Mouse (Mus musculus) midbrain, embryonic 11.5 days (tissue): ENCODE measurements at regions not wholly inside any gene's neighbourhood (a gene's known extent, or its start where the extent isn't known, plus 50 kb on each side); places are given as distances from the start of the nearest gene placed in this dataset.

Experiments used
- ATAC-seq: fragments of 200-750 bp; cut with Nextera tagmentation; 2 replicates; pipeline ENCODE4 v1.8.0; 2017; ENCODE audit warnings: moderate TSS enrichment, moderate library complexity; ENCODE audit not compliant: low FRiP score
- DNase-seq: peaks from one replicate; pipeline ENCODE4 v3.0.0; 2015; ENCODE audit warnings: low spot score; ENCODE audit errors: missing footprints
- H3K27ac ChIP-seq: fragments of 300-500 bp; sonication (generic); 2 replicates; pipeline ENCODE4 v1.5.1; 2014; ENCODE audit warnings: low read depth, low read length
- H3K27me3 ChIP-seq: fragments of 300-500 bp; sonication (generic); 2 replicates; pipeline ENCODE4 v1.6.1; 2014; ENCODE audit warnings: mild to moderate bottlenecking, low read length, moderate library complexity, mixed read lengths; ENCODE audit not compliant: control insufficient read depth, insufficient read depth
- H3K36me3 ChIP-seq: fragments of 300-500 bp; sonication (generic); 2 replicates; pipeline ENCODE4 v1.6.1; 2014; ENCODE audit warnings: mild to moderate bottlenecking, low read length, moderate library complexity, mixed read lengths; ENCODE audit not compliant: control insufficient read depth, insufficient read depth
- H3K4me1 ChIP-seq: fragments of 300-500 bp; sonication (generic); 2 replicates; pipeline ENCODE4 v1.6.1; 2014; ENCODE audit warnings: low read length; ENCODE audit not compliant: control insufficient read depth, insufficient read depth
- H3K4me2 ChIP-seq: fragments of 300-500 bp; sonication (generic); 2 replicates; pipeline ENCODE4 v1.6.1; 2014; ENCODE audit warnings: mild to moderate bottlenecking, moderate library complexity
- H3K4me3 ChIP-seq: fragments of 300-500 bp; sonication (generic); 2 replicates; pipeline ENCODE4 v1.5.1; 2014; ENCODE audit warnings: low read depth, low read length
- H3K9ac ChIP-seq: fragments of 300-500 bp; sonication (generic); 2 replicates; pipeline ENCODE4 v1.6.1; 2014; ENCODE audit warnings: low read length
- H3K9me3 ChIP-seq: fragments of 300-500 bp; sonication (generic); 2 replicates; pipeline ENCODE4 v1.6.1; 2016; ENCODE audit warnings: low read length; ENCODE audit not compliant: control insufficient read depth
- WGBS: fragments of 180-500 bp; shearing (Covaris S2); extraction: QIAGEN DNeasy Blood & Tissue Kit; methylation state at CpG from one replicate; pipeline ENCODE4 v1.1.7; 2014; 5-methylcytosine and 5-hydroxymethylcytosine counted together

DNA sequence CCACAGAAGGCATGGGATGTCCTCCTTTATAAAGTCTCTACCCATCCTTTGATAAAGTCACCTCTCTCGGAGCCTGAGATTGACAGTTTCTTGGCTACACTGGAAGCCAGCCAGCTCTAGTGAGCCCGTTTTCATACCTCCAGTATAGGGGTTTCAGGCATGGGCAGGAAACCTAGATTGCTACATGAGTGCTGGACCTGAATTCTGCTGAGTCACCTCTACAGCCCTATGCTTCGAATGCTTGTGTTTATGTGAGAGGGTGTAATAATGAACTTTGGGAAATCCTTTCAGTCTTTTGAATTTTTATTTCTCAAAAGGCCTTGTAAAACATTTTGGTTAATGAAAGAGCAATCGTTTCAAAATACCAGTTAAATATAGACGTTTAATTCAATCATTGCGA is 53.5 kb upstream of the Itga4 start:
- Histone ChIP-seq H3K9ac (no peak overlapping the region), H3K4me1 (no peaks in the 10 kb centered on the region), H3K9me3 (no peaks in the 10 kb centered on the region), H3K27me3 (no peaks in the 10 kb centered on the region), H3K4me3 (no peak overlapping the region), H3K36me3 (no peaks in the 10 kb centered on the region), H3K27ac (no peak overlapping the region), H3K4me2 (no peak overlapping the region)
- WGBS, result 86% methylated on average over 6 of the region's 6 CpGs
- ATAC-seq (no peak), DNase-seq (no peak)
